Mouse (Mus musculus) ES-Bruce4 (cell line): Measurements from ENCODE around the gene Pard3.

Experiments
- CTCF ChIP-seq: IDR thresholded peaks from one replicate; pipeline ENCODE4 v1.8.1; 2011; ENCODE audit warnings: low read depth, low read length
- EP300 ChIP-seq: IDR thresholded peaks from 2 replicates; pipeline ENCODE4 v1.6.1; 2011; ENCODE audit warnings: low read depth, low read length; ENCODE audit not compliant: insufficient read depth
- POLR2A ChIP-seq: IDR thresholded peaks from one replicate; pipeline ENCODE4 v1.8.1; 2011; ENCODE audit warnings: low read length; ENCODE audit not compliant: insufficient read depth

- TF ChIP-seq CTCF (no peak), POLR2A (no peak), EP300 (no peak)
Observed at GRCm38 (mm10) chr8:127440161-127440833, 376.6 kb downstream of the Pard3 start.
